Mouse (Mus musculus) G1E (cell line): Measurements from ENCODE around the gene Atpaf1. TPM values are rescaled to one million over a fixed set of nuclear protein-coding genes. Genes with fewer than 3 reads are reported as not detected.

Source experiments
- ATAC-seq: 2 replicates; pipeline ENCODE4 v1.8.0; 2016; ENCODE audit warnings: mild to moderate bottlenecking; ENCODE audit not compliant: insufficient number of reproducible peaks, poor library complexity, low FRiP score, severe bottlenecking; ENCODE audit errors: extremely low read depth
- DNase-seq: peaks from one replicate; pipeline ENCODE4 v3.0.0; 2012; ENCODE audit warnings: low spot score
- H3K27me3 ChIP-seq: 2 replicates; pipeline ENCODE4 v1.6.1; 2012; ENCODE audit warnings: mild to moderate bottlenecking, low read length, inconsistent platforms; ENCODE audit not compliant: insufficient read depth
- H3K36me3 ChIP-seq: replicated peaks from 2 replicates; pipeline ENCODE3; 2012; ENCODE audit warnings: mild to moderate bottlenecking, inconsistent platforms
- H3K4me1 ChIP-seq: 2 replicates; pipeline ENCODE4 v1.6.1; 2012; ENCODE audit warnings: low read depth, low read length, inconsistent platforms, mixed read lengths; ENCODE audit not compliant: insufficient read depth
- H3K4me3 ChIP-seq: 2 replicates; pipeline ENCODE4 v1.5.1; 2012; ENCODE audit warnings: low read depth, mild to moderate bottlenecking, inconsistent platforms, low read length, moderate library complexity, mixed read lengths
- H3K9me3 ChIP-seq: replicated peaks from 2 replicates; pipeline ENCODE4 v1.6.1; 2012; ENCODE audit warnings: inconsistent platforms
- CTCF ChIP-seq: IDR thresholded peaks from 2 replicates; pipeline ENCODE4 v1.5.1; 2012; ENCODE audit warnings: low read depth, low read length, inconsistent platforms, mixed read lengths
- GATA1 ChIP-seq: IDR thresholded peaks from 2 replicates; pipeline ENCODE4 v1.6.1; 2012; ENCODE audit warnings: borderline replicate concordance, low read length, inconsistent platforms, mixed read lengths
- GATA2 ChIP-seq: IDR thresholded peaks from 2 replicates; pipeline ENCODE4 v1.6.1; 2012; ENCODE audit warnings: low read depth, low read length, inconsistent platforms, borderline replicate concordance
- POLR2AphosphoS5 ChIP-seq: IDR thresholded peaks from 2 replicates; pipeline ENCODE4 v1.6.1; 2012; ENCODE audit warnings: low read depth, low read length, inconsistent platforms; ENCODE audit not compliant: insufficient replicate concordance
- TAL1 ChIP-seq: conservative IDR thresholded peaks from 2 replicates; pipeline ENCODE4 v1.6.1; 2012; ENCODE audit warnings: low read depth, low read length, inconsistent platforms, mixed read lengths
- polyA plus RNA-seq: library from polyadenylated mRNA; stranded (reverse); fragments of >175 nt; gene quantifications from 2 replicates; pipeline ENCODE4 v1.2.3, GENCODE M21; 2012
- total RNA-seq, 2 experiments: library from RNA; stranded (forward) in 1 of 2; stranded (reverse) in 1 of 2; fragments of 200-1000 nt in 1 of 2; fragments of >200 nt in 1 of 2; fragmentation: Nextera tagmentation in 1 of 2; gene quantifications; 2 replicates each; pipeline ENCODE4 v1.2.3; 2014 to 2017

The Atpaf1 gene
- total and polyA plus RNA-seq, 3 experiments: 11.1 to 26.9 (median 13.5) TPM

DNA sequence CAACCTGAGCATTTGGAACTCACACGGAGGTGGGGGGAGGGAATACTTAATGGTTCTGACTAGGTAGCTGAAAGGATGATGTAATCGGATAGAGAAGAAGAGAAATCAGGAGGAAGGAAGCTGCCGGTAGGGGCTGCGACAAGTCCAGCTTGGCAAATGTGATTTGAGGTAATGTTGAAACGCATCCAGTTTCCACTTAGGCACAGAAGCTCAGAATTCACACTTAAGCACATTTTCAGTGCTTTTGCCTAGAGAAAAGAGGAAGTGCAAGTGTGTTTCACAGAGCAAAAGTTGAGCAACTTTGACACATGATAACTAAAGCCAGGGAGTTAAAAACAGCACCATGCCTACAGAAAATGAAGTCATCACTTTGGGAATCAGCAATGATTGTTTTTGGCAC is 62.8 kb downstream of the Atpaf1 start:
- DNase-seq (no peak), ATAC-seq (no peak; the same call in 1 of the 2 replicates)
- peaks cover 79% of the 10 kb centered on the region for H3K4me1 ChIP-seq
- no peaks in the 10 kb centered on the region for H3K27me3 ChIP-seq
- TF ChIP-seq TAL1: no peak
- TF ChIP-seq POLR2AphosphoS5: no peak
- TF ChIP-seq CTCF: no peak
- no peak for TF ChIP-seq GATA1
- no peak for TF ChIP-seq GATA2
- H3K36me3 ChIP-seq: peaks cover 89% of the 10 kb centered on the region
- H3K9me3 ChIP-seq: no peaks in the 10 kb centered on the region
- no peak overlapping the region; the same call in 1 of the 2 replicates for H3K4me3 ChIP-seq

- Histone ChIP-seq H3K27me3 (no peaks in the 10 kb centered on the region), H3K9me3 (no peaks in the 10 kb centered on the region), H3K4me3 (no peak overlapping the region; the same call in 1 of the 2 replicates), H3K4me1 (peaks cover 77% of the 10 kb centered on the region), H3K36me3 (peaks cover 91% of the 10 kb centered on the region)
- TF ChIP-seq GATA1: no peak
- TF ChIP-seq TAL1: no peak
- no peak for TF ChIP-seq GATA2
- no peak for TF ChIP-seq POLR2AphosphoS5
- TF ChIP-seq CTCF: no peak
- ATAC-seq (peak; percentile 9), DNase-seq (no peak)
Measured at GRCm38 (mm10) chr4:115848083-115848482, 63.5 kb downstream of the Atpaf1 start.

- ATAC-seq (peak; percentile 95), DNase-seq (peak; percentile 78)
- no peaks in the 10 kb centered on the region for H3K9me3 ChIP-seq
- peak overlapping the region; percentile 58; the same call in 1 of the 2 replicates for H3K4me3 ChIP-seq
- peaks cover 89% of the 10 kb centered on the region for H3K36me3 ChIP-seq
- peaks cover 78% of the 10 kb centered on the region for H3K4me1 ChIP-seq
- TF ChIP-seq CTCF: no peak
- peak; percentile 100 for TF ChIP-seq TAL1
- no peak for TF ChIP-seq POLR2AphosphoS5
- TF ChIP-seq GATA1: no peak
- TF ChIP-seq GATA2: peak; percentile 77; the same call in 1 of the 2 replicates
- no peaks in the 10 kb centered on the region for H3K27me3 ChIP-seq
Measured at GRCm38 (mm10) chr4:115848990-115849677, 64.5 kb downstream of the Atpaf1 start.

GRCm38 (mm10) chr4:115850111-115850510 is 65.5 kb downstream of the Atpaf1 start:
- Histone ChIP-seq H3K9me3 (no peaks in the 10 kb centered on the region), H3K27me3 (no peaks in the 10 kb centered on the region), H3K4me3 (peak overlapping the region; percentile 58; the same call in 1 of the 2 replicates), H3K36me3 (peaks cover 90% of the 10 kb centered on the region), H3K4me1 (peaks cover 80% of the 10 kb centered on the region)
- ATAC-seq (no peak), DNase-seq (no peak)
- TF ChIP-seq GATA1 (no peak), TAL1 (no peak), GATA2 (no peak), POLR2AphosphoS5 (no peak), CTCF (no peak)

- DNase-seq: no peak
- Histone ChIP-seq H3K4me1 (peaks cover 80% of the 10 kb centered on the region), H3K4me3 (no peak overlapping the region), H3K9me3 (no peaks in the 10 kb centered on the region), H3K36me3 (peaks cover 90% of the 10 kb centered on the region), H3K27me3 (no peaks in the 10 kb centered on the region)
- ATAC-seq: no peak
- TF ChIP-seq TAL1 (no peak), GATA1 (no peak), GATA2 (no peak), CTCF (no peak), POLR2AphosphoS5 (no peak)
Measured at GRCm38 (mm10) chr4:115850631-115851030, 66.0 kb downstream of the Atpaf1 start.

GRCm38 (mm10) chr4:115851569-115851968 is 67.0 kb downstream of the Atpaf1 start:
- no peaks in the 10 kb centered on the region for H3K27me3 ChIP-seq
- no peak for TF ChIP-seq CTCF
- TF ChIP-seq GATA2: no peak
- TF ChIP-seq POLR2AphosphoS5: no peak
- TF ChIP-seq TAL1: no peak
- TF ChIP-seq GATA1: no peak
- H3K4me1 ChIP-seq: peaks cover 83% of the 10 kb centered on the region
- ATAC-seq (no peak), DNase-seq (no peak)
- H3K9me3 ChIP-seq: no peaks in the 10 kb centered on the region
- no peak overlapping the region for H3K4me3 ChIP-seq
- peaks cover 88% of the 10 kb centered on the region for H3K36me3 ChIP-seq
